ENCODE assay signal across 14 mouse cellular contexts in the genomic region with DNA sequence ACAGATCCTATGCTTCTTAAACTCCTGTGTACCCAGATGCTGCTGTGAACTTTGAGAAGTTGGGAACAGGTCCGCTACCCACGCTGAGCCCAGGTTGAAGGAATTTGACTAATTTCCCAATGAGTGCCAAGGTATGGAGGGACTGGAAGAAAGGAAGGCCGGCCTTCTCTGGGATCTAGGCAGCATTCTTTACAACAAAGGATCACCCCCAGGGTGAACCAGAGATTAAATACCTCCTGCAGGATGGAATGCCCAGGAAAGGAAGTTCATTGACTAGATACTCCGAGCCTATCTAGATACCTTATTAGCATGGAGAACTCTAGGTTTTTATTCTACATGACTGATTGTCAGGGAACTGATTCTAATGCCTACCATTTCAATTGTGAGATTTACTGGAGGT.
"Had no signal": no experiment of that assay in that cellular context is flagged by ENCODE, and none has a peak within 500 bp of the region (broad histone marks: within the 10 kb centered on the region; RNA-seq: fewer than 3 reads in every experiment).

No protein-coding gene starts in this region.

- H3K36me3 ChIP-seq: limb, embryonic 12.5 days had no signal

- H3K27ac ChIP-seq: limb, embryonic 12.5 days; limb, embryonic 15.5 days; liver, embryonic 14.5 days; macrophage had no signal

- ATAC-seq: liver, postnatal 0 days; lung, postnatal 0 days had no signal

- H3K4me2 ChIP-seq: limb, embryonic 12.5 days; limb, embryonic 15.5 days; liver, embryonic 11.5 days; lung, embryonic 14.5 days had no signal

- H3K9me3 ChIP-seq: limb, embryonic 12.5 days; limb, embryonic 15.5 days had no signal

- DNase-seq: kidney, postnatal 25 days; left cerebral cortex, postnatal 4 days; liver, postnatal 0 days; lung, embryonic 14.5 days; midbrain, embryonic 14.5 days; thymus, adult 2 months; thymus, postnatal 14 days; thymus, postnatal 4 days had no signal

- H3K4me3 ChIP-seq: limb, embryonic 12.5 days; limb, embryonic 15.5 days had no signal

- H3K27me3 ChIP-seq: limb, embryonic 12.5 days; limb, embryonic 15.5 days had no signal

- H3K9ac ChIP-seq: limb, embryonic 12.5 days; limb, embryonic 15.5 days; liver, embryonic 14.5 days; liver, postnatal 0 days; lung, embryonic 14.5 days had no signal
